Mouse (Mus musculus) MEL (cell line): ENCODE results near the gene Khdc1a.

Experiments used
- CTCF ChIP-seq, 3 experiments: IDR thresholded peaks in 2 of 3; conservative IDR thresholded peaks in 1 of 3; 2 replicates each; pipeline ENCODE4 v1.5.1; 2011 to 2012; ENCODE audit warnings: low read length in 3 of 3, low read depth in 2 of 3, mild to moderate bottlenecking in 2 of 3, improper control_type of control experiment in 1 of 3, inconsistent platforms in 1 of 3, mixed read lengths in 1 of 3, moderate library complexity in 1 of 3; ENCODE audit not compliant: control insufficient read depth in 1 of 3, insufficient read depth in 1 of 3, poor library complexity in 1 of 3, severe bottlenecking in 1 of 3
- GATA1 ChIP-seq: IDR thresholded peaks from 2 replicates; pipeline ENCODE4 v1.6.1; 2011; ENCODE audit warnings: low read depth, low read length, improper control_type of control experiment
- KAT2A ChIP-seq: conservative IDR thresholded peaks from 2 replicates; pipeline ENCODE4 v1.6.1; 2012; ENCODE audit warnings: low read depth, low read length, improper control_type of control experiment, inconsistent platforms
- POLR2AphosphoS2 ChIP-seq: IDR thresholded peaks from 2 replicates; pipeline ENCODE4 v1.6.1; 2011; ENCODE audit warnings: low read length, improper control_type of control experiment
- TCF12 ChIP-seq: IDR thresholded peaks from 2 replicates; pipeline ENCODE4 v1.6.1; 2014; ENCODE audit warnings: low read depth, mild to moderate bottlenecking, inconsistent platforms, low read length, improper control_type of control experiment, moderate library complexity
- ZKSCAN1 ChIP-seq: IDR thresholded peaks from 2 replicates; pipeline ENCODE4 v1.6.1; 2012; ENCODE audit warnings: low read depth, mild to moderate bottlenecking, inconsistent platforms, low read length, improper control_type of control experiment, moderate library complexity

DNA sequence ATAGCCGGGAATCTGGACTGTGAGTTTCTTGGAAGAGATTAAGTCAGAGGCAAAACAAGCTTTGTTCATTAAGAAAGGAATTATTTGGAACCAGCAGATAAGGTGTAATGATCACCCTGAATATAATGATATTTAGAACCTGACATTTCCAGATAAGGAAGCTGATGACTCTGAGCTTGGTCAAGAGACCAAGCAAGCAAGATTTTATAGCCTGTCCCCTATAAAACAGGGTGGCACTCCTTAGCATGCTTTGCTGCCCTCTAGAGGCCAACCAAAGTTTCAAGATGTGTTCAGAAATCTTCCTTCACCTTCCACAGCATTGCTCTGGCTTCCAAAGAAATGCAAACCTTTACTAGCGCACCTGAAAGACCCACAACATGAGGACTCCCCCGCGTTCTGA lies 5.2 kb upstream of the Khdc1a start:
- TF ChIP-seq CTCF (IDR thresholded peaks at IDR 0.05 in 2 of 3, conservative IDR thresholded peaks at IDR 0.05 in 1 of 3; ENCODE audit: control insufficient read depth in 1 of 3, insufficient read depth in 1 of 3, low read depth in 2 of 3, low read length in 3 of 3, poor library complexity in 1 of 3, severe bottlenecking in 1 of 3): peak; percentile 67 to 91 (median 82)
- no peak for TF ChIP-seq ZKSCAN1
- peak; percentile 51; the same call in 1 of the 2 replicates for TF ChIP-seq TCF12
- peak; percentile 70 for TF ChIP-seq GATA1
- no peak for TF ChIP-seq KAT2A
- no peak for TF ChIP-seq POLR2AphosphoS2
